Mouse (Mus musculus) lung, embryonic 16.5 days (tissue): ENCODE measurements around the gene Olfr285. TPM values are rescaled to one million over a fixed set of nuclear protein-coding genes. Genes with fewer than 3 reads are reported as not detected.
A peak's percentile ranks its signal among the peaks of the same experiment; 100 is the strongest.

Source experiments
- ATAC-seq: fragments of 200-750 bp; cut with Nextera tagmentation; 2 replicates; pipeline ENCODE4 v1.8.0; 2017; ENCODE audit warnings: low read depth, mild to moderate bottlenecking, moderate library complexity
- H3K27ac ChIP-seq: fragments of 300-500 bp; sonication (generic); 2 replicates; pipeline ENCODE4 v1.5.1; 2014; ENCODE audit warnings: mild to moderate bottlenecking, control low read depth, low read length
- H3K27me3 ChIP-seq: fragments of 300-500 bp; sonication (generic); 2 replicates; pipeline ENCODE4 v1.6.1; 2014; ENCODE audit warnings: low read depth, low read length, mixed read lengths; ENCODE audit not compliant: control insufficient read depth, insufficient read depth
- H3K36me3 ChIP-seq: fragments of 300-500 bp; sonication (generic); 2 replicates; pipeline ENCODE4 v1.6.1; 2014; ENCODE audit warnings: low read length; ENCODE audit not compliant: control insufficient read depth, insufficient read depth
- H3K4me1 ChIP-seq: fragments of 300-500 bp; sonication (generic); replicated peaks from 2 replicates; pipeline ENCODE4 v1.6.1; 2014; ENCODE audit warnings: low read length, mixed read lengths; ENCODE audit not compliant: control insufficient read depth, insufficient read depth
- H3K4me2 ChIP-seq: fragments of 300-500 bp; sonication (generic); 2 replicates; pipeline ENCODE4 v1.6.1; 2014; ENCODE audit warnings: low read depth, low read length, control low read depth
- H3K4me3 ChIP-seq: fragments of 300-500 bp; sonication (generic); 2 replicates; pipeline ENCODE4 v1.5.1; 2014; ENCODE audit warnings: mild to moderate bottlenecking, low read length, control low read depth
- H3K9ac ChIP-seq: fragments of 300-500 bp; sonication (generic); 2 replicates; pipeline ENCODE4 v1.6.1; 2014; ENCODE audit warnings: low read length, control low read depth
- H3K9me3 ChIP-seq: fragments of 300-500 bp; sonication (generic); 2 replicates; pipeline ENCODE4 v1.6.1; 2016; ENCODE audit warnings: low read length; ENCODE audit not compliant: control insufficient read depth
- WGBS: fragments of 180-500 bp; shearing (Covaris S2); extraction: QIAGEN DNeasy Blood & Tissue Kit; methylation state at CpG from one replicate; pipeline ENCODE4 v1.1.7; 2014; 5-methylcytosine and 5-hydroxymethylcytosine counted together
- polyA plus RNA-seq: library from polyadenylated mRNA; unstranded; fragments of >200 nt; fragmentation: Nextera tagmentation; extraction: Ambion mirVana; gene quantifications from 2 replicates; pipeline ENCODE4 v1.2.1, GENCODE M21; 2015

Gene Olfr285
- polyA plus RNA-seq = not detected in 2 replicates

GRCm38 (mm10) chr15:98317177-98317724 lies at the start of gene Olfr285:
TSS of gene Olfr285 (minus strand) at chr15:98317353.
- H3K4me3 ChIP-seq = no peak within 1 kb of the TSS
- no peak for ATAC-seq
- H3K9me3 ChIP-seq = no peaks in the 10 kb centered on the region
- WGBS = 83% methylated on average over 5 of the region's 5 CpGs
- H3K27me3 ChIP-seq = no peaks in the 10 kb centered on the region
- no peaks in the 10 kb centered on the region for H3K4me1 ChIP-seq
- no peak within 1 kb of the TSS for H3K27ac ChIP-seq
- H3K9ac ChIP-seq = no peak within 1 kb of the TSS
- H3K4me2 ChIP-seq = no peak within 1 kb of the TSS
- H3K36me3 ChIP-seq = no peaks in the 10 kb centered on the region

- no peaks in the 10 kb centered on the region for H3K27me3 ChIP-seq
- no peak within 1 kb of the TSS for H3K4me2 ChIP-seq
- H3K4me1 ChIP-seq = no peaks in the 10 kb centered on the region
- H3K9me3 ChIP-seq = no peaks in the 10 kb centered on the region
- no peak within 1 kb of the TSS for H3K27ac ChIP-seq
- no peak within 1 kb of the TSS for H3K4me3 ChIP-seq
- 61% methylated on average over 8 of the region's 8 CpGs for WGBS
- ATAC-seq = no peak
- H3K36me3 ChIP-seq = no peaks in the 10 kb centered on the region
- H3K9ac ChIP-seq = no peak within 1 kb of the TSS
These were observed 23.7 kb upstream of the Olfr285 start, which contains the start of gene Olfr284 for GRCm38 (mm10) chr15:98340887-98341286. TSS of gene Olfr284 (minus strand) at chr15:98340987.

GRCm38 (mm10) chr15:98315703-98316102 lies 1.4 kb downstream of the Olfr285 start:
- no peak overlapping the region for H3K4me2 ChIP-seq
- H3K27ac ChIP-seq = no peak overlapping the region
- H3K36me3 ChIP-seq = no peaks in the 10 kb centered on the region
- no peaks in the 10 kb centered on the region for H3K4me1 ChIP-seq
- H3K4me3 ChIP-seq = no peak overlapping the region
- H3K9me3 ChIP-seq = no peaks in the 10 kb centered on the region
- H3K27me3 ChIP-seq = no peaks in the 10 kb centered on the region
- no peak overlapping the region for H3K9ac ChIP-seq
- ATAC-seq = no peak
- WGBS = 38% methylated on average over 6 of the region's 6 CpGs

- no peaks in the 10 kb centered on the region for H3K36me3 ChIP-seq
- H3K9ac ChIP-seq = peak within 1 kb of the TSS; percentile 75
- H3K4me1 ChIP-seq = 0 out of 2 replicates have a peak, but pooled peaks cover 3% of the 10 kb centered on the region
- H3K4me2 ChIP-seq = peak within 1 kb of the TSS; percentile 87
- WGBS = 1% methylated on average over 57 of the region's 60 CpGs
- H3K9me3 ChIP-seq = no peaks in the 10 kb centered on the region
- H3K27me3 ChIP-seq = no peaks in the 10 kb centered on the region; the same call in 1 of the 2 replicates
- H3K27ac ChIP-seq = no peak within 1 kb of the TSS
- H3K4me3 ChIP-seq = peak within 1 kb of the TSS; percentile 64
- ATAC-seq = peak; percentile 68
These were observed 21.3 kb downstream of the Olfr285 start, which contains the start of gene Zfp641 for GRCm38 (mm10) chr15:98295628-98296551. TSS of gene Zfp641 (minus strand) at chr15:98296161.

GRCm38 (mm10) chr15:98293651-98294050 lies 23.5 kb downstream of the Olfr285 start:
- no peak for ATAC-seq
- Histone ChIP-seq H3K27ac (no peak overlapping the region), H3K9ac (no peak overlapping the region), H3K4me2 (no peak overlapping the region), H3K4me1 (0 out of 2 replicates have a peak, but pooled peaks cover 3% of the 10 kb centered on the region), H3K36me3 (no peaks in the 10 kb centered on the region), H3K9me3 (no peaks in the 10 kb centered on the region), H3K27me3 (no peaks in the 10 kb centered on the region; the same call in 1 of the 2 replicates), H3K4me3 (no peak overlapping the region)
- WGBS = 82% methylated on average over 8 of the region's 8 CpGs

DNA sequence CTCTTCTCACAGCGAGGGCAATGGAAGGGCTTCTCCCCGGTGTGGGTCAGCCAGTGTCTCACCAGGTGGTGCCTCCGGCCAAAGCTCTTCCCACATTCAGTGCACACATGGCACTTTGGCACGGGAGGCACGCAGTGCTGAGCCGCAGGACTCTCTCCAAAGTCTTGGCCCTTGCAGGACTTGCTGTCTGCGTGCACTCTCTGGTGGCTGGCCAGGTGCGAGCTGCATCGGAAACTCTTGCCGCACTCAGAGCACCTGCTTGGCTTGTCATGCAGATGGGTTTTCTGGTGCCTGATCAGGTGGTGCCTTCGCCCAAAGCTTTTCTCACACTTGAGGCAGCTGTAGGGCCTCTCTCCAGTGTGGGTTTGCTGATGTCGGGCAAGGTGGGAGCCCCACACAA lies 28.6 kb downstream of the Olfr285 start:
- no peak overlapping the region for H3K4me3 ChIP-seq
- 70% methylated on average over 12 of the region's 12 CpGs for WGBS
- no peak for ATAC-seq
- H3K4me2 ChIP-seq = no peak overlapping the region
- H3K9me3 ChIP-seq = no peaks in the 10 kb centered on the region
- H3K27ac ChIP-seq = no peak overlapping the region
- H3K9ac ChIP-seq = no peak overlapping the region
- H3K36me3 ChIP-seq = no peaks in the 10 kb centered on the region
- H3K4me1 ChIP-seq = no peaks in the 10 kb centered on the region
- H3K27me3 ChIP-seq = no peaks in the 10 kb centered on the region

GRCm38 (mm10) chr15:98286418-98286817 lies 30.7 kb downstream of the Olfr285 start:
- WGBS = 62% methylated on average over 7 of the region's 7 CpGs
- Histone ChIP-seq H3K4me3 (no peak overlapping the region), H3K27ac (no peak overlapping the region)

More at GRCm38 (mm10) chr15:98286418-98286817, 30.7 kb downstream of the Olfr285 start:
- no peaks in the 10 kb centered on the region for H3K9me3 ChIP-seq
- no peaks in the 10 kb centered on the region for H3K4me1 ChIP-seq
- H3K36me3 ChIP-seq = no peaks in the 10 kb centered on the region
- no peak overlapping the region for H3K9ac ChIP-seq
- ATAC-seq = no peak
- H3K4me2 ChIP-seq = no peak overlapping the region
- no peaks in the 10 kb centered on the region for H3K27me3 ChIP-seq
